Mouse (Mus musculus) fibroblast of lung, adult 2 months (primary cell): ENCODE results near the gene Aicda.

Source experiments
- DNase-seq: peaks from one replicate; pipeline ENCODE4 v3.0.0-alpha.2; 2011; ENCODE audit warnings: low read depth

The Aicda gene

GRCm38 (mm10) chr6:122601615-122602014 is 48.0 kb downstream of the Aicda start:
- no peak for DNase-seq

DNA sequence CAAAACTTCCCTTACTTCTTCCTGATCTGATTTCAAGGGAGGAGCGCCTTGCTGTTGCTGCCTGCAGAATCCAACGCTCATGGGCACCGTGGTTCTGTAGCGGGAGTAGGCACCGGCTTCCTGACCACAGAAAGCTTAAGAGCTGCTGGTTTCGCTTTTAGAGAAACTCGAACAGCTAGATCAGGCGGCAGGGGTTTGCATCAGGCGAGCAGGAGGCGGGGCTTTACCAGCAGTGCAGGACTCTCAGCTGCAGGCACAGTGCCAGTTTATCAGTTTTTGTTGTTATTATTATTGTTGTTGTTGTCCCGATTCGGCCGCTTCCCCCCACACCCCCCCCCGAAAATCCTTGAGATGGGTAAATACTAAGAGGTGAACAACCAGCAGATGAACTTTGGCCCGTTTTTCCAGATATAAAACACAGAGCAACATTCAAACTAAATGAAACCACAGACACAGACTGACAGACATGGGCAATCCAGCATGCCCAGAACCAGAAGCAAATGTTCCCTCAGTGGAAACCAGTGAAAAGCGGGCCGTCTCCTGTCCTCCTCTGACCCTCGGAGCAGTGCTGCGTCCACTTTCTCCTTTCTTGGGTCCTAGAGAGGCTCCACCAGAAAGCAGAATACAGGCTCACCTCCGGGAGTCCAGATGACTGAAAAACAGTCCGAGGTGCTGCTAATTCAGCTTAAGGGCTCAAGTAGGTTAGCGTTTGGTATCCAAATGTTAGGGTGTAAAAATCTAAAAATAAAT is 48.8 kb downstream of the Aicda start, which contains the start of gene Apobec1:
Gene Apobec1, minus strand, starts transcription at position 203 of the 750 bp plus-strand sequence.
- peak; percentile 77 for DNase-seq

DNA sequence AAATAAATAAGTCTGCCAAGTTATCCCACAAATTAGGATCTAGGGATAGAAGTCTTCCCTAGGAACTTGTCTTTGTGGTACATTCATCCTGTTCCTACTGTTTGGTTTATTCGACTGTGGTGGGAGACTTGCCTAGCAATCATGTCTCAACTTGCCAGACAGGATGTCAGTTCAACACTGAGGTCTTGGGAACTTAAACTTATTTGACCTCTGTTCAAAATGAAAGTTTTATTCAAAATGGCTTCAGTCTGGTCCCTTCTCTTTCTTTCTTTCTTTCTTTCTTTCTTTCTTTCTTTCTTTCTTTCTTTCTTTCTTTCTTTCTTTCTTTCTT is 49.4 kb downstream of the Aicda start:
- peak; percentile 58 for DNase-seq

- no peak for DNase-seq
Measured at GRCm38 (mm10) chr6:122604260-122604659, 50.7 kb downstream of the Aicda start.

GRCm38 (mm10) chr6:122605483-122605882 is 51.9 kb downstream of the Aicda start:
- DNase-seq: no peak

- DNase-seq: no peak
Measured at GRCm38 (mm10) chr6:122606661-122607060, 53.1 kb downstream of the Aicda start.

- no peak for DNase-seq
Measured at GRCm38 (mm10) chr6:122607700-122608099, 54.1 kb downstream of the Aicda start.

DNA sequence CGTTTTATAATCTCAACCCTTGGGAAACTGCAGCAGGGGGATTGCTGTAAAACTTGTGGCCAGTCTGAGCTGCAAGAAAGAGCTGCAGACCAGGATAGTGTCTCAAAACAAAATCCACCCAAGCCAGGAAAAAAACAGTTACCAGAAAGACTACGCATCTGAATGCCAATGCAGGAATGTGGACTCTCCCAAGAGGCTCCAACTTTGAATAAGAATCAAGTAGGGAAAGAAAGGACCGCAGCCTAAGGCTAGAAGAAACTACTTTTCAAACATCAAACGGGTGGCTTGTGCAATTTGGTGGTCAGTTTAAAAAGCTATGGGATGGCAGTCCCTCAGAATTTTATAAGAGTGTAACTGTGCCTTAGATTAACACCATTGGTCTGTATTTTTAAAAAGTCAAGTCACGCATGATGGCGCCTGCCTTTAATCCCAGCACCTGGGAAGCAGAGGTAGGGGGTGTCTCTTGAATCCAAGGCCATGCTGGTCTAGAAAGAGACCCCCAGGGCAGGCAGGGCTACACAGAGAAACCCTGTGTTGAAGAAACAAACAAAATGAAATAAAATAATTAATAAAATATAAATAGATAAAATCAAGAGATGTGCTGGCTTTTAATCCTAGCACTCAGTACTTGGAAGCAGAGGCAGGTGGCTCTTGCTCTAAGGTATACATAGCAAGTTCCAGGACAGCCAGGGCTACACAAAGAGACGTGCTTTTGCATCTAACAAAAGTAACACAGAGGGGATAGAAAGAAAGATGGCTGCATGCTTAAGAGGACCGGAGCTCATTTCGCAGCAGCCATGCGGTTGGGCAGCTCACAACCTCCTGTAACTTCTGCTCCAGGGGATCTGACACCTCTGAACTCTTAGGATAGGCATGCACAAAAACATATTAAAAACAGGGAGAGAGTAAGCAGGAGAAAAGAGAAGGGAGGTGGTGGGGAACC is 55.1 kb downstream of the Aicda start:
- no peak for DNase-seq

- DNase-seq: no peak
Measured at GRCm38 (mm10) chr6:122609377-122609728, 55.8 kb downstream of the Aicda start.

GRCm38 (mm10) chr6:122609771-122610170 is 56.2 kb downstream of the Aicda start, which contains the start of gene Gdf3:
Gdf3 (minus strand) TSS chr6:122610087.
- no peak for DNase-seq

GRCm38 (mm10) chr6:122612426-122612825 is 58.8 kb downstream of the Aicda start:
- DNase-seq: no peak
